12 mouse cellular contexts compared by ENCODE assay signal in genomic region chr10:63177286-63178140, GRCm38 (mm10). TPM values are rescaled to one million over a fixed set of nuclear protein-coding genes. Genes with fewer than 3 reads are reported as not detected.
DNase-seq lines count a peak whose midpoint lies in the region; ATAC-seq lines count a peak whose summit lies in the region.
"Had no signal": no experiment of that assay in that cellular context is flagged by ENCODE, and none has a peak within 500 bp of the region (broad histone marks: within the 10 kb centered on the region; RNA-seq: fewer than 3 reads in every experiment).

No protein-coding gene starts in this region.

- H3K4me2 ChIP-seq in forebrain, embryonic 14.5 days (ENCODE audit: low read length): no peak overlapping the region
- H3K4me2 ChIP-seq in lung, embryonic 16.5 days (ENCODE audit: low read depth, low read length): peak overlapping the region; percentile 59
- H3K4me2 ChIP-seq in stomach, embryonic 16.5 days (ENCODE audit: low read depth, low read length): peak overlapping the region; percentile 28
- H3K4me2 ChIP-seq in hindbrain, embryonic 11.5 days (replicated peaks; ENCODE audit: low read depth, low read length): no peak overlapping the region
- H3K4me2 ChIP-seq: midbrain, embryonic 12.5 days had no signal

- ATAC-seq in forebrain, embryonic 14.5 days: peak; percentile 63; the same call in 1 of the 2 replicates
- peak; percentile 54; the same call in 1 of the 2 replicates for ATAC-seq in lung, embryonic 16.5 days (ENCODE audit: low read depth)
- peak; percentile 62 for ATAC-seq in granulocyte monocyte progenitor cell, adult 5-6 weeks (replicated peaks; ENCODE audit: poor library complexity, severe bottlenecking)
- ATAC-seq in stomach, embryonic 16.5 days (ENCODE audit: insufficient read depth, low FRiP score): peak; percentile 66; the same call in 1 of the 2 replicates
- no peak for ATAC-seq in hindbrain, embryonic 11.5 days (ENCODE audit: low FRiP score)

- no peaks in the 10 kb centered on the region for H3K36me3 ChIP-seq in forebrain, embryonic 14.5 days (ENCODE audit: control insufficient read depth, insufficient read depth, low read length)
- no peaks in the 10 kb centered on the region for H3K36me3 ChIP-seq in forebrain, embryonic 10.5 days (replicated peaks)
- H3K36me3 ChIP-seq in lung, embryonic 16.5 days (ENCODE audit: control insufficient read depth, insufficient read depth, low read length): no peaks in the 10 kb centered on the region
- no peaks in the 10 kb centered on the region for H3K36me3 ChIP-seq in stomach, embryonic 16.5 days (ENCODE audit: control insufficient read depth, insufficient read depth, low read length)
- H3K36me3 ChIP-seq in hindbrain, embryonic 11.5 days (ENCODE audit: control insufficient read depth, insufficient read depth, low read length): no peaks in the 10 kb centered on the region
- H3K36me3 ChIP-seq: midbrain, embryonic 12.5 days had no signal

- H3K9me3 ChIP-seq in forebrain, embryonic 14.5 days (replicated peaks; ENCODE audit: control insufficient read depth, low read length): no peaks in the 10 kb centered on the region
- H3K9me3 ChIP-seq in forebrain, embryonic 10.5 days: no peaks in the 10 kb centered on the region
- H3K9me3 ChIP-seq in lung, embryonic 16.5 days (ENCODE audit: control insufficient read depth, low read length): no peaks in the 10 kb centered on the region
- H3K9me3 ChIP-seq in stomach, embryonic 16.5 days (replicated peaks; ENCODE audit: control insufficient read depth, low read length): no peaks in the 10 kb centered on the region
- no peaks in the 10 kb centered on the region for H3K9me3 ChIP-seq in hindbrain, embryonic 11.5 days (ENCODE audit: control insufficient read depth, low read length)
- H3K9me3 ChIP-seq: midbrain, embryonic 12.5 days had no signal

- no peak overlapping the region for H3K4me3 ChIP-seq in forebrain, embryonic 14.5 days (ENCODE audit: low read depth, low read length)
- no peak overlapping the region for H3K4me3 ChIP-seq in forebrain, embryonic 10.5 days
- 0 out of 2 replicates have a peak overlapping the region, but pooled peaks have one; percentile 16 for H3K4me3 ChIP-seq in lung, embryonic 16.5 days (ENCODE audit: low read length)
- H3K4me3 ChIP-seq in stomach, embryonic 16.5 days (replicated peaks; ENCODE audit: low read length): no peak overlapping the region; the same call in 1 of the 2 replicates
- H3K4me3 ChIP-seq in hindbrain, embryonic 11.5 days (ENCODE audit: low read depth, low read length): no peak overlapping the region
- H3K4me3 ChIP-seq: midbrain, embryonic 12.5 days had no signal

- H3K4me1 ChIP-seq in forebrain, embryonic 14.5 days (ENCODE audit: control insufficient read depth, insufficient read depth, low read length): no peaks in the 10 kb centered on the region; the same call in 1 of the 2 replicates
- H3K4me1 ChIP-seq in forebrain, embryonic 10.5 days: peaks cover 12% of the 10 kb centered on the region
- peaks cover 3% of the 10 kb centered on the region; the same call in 1 of the 2 replicates for H3K4me1 ChIP-seq in lung, embryonic 16.5 days (replicated peaks; ENCODE audit: control insufficient read depth, insufficient read depth, low read length)
- H3K4me1 ChIP-seq in stomach, embryonic 16.5 days (ENCODE audit: control insufficient read depth, insufficient read depth, low read length): 0 out of 2 replicates have a peak, but pooled peaks cover 4% of the 10 kb centered on the region
- no peaks in the 10 kb centered on the region for H3K4me1 ChIP-seq in hindbrain, embryonic 11.5 days (replicated peaks; ENCODE audit: control insufficient read depth, insufficient read depth, low read length)

- no peak overlapping the region for H3K27ac ChIP-seq in forebrain, embryonic 14.5 days (ENCODE audit: low read depth, low read length)
- no peak overlapping the region for H3K27ac ChIP-seq in forebrain, embryonic 10.5 days
- H3K27ac ChIP-seq in lung, embryonic 16.5 days (ENCODE audit: low read length): no peak overlapping the region
- peak overlapping the region; percentile 28; the same call in 1 of the 2 replicates for H3K27ac ChIP-seq in stomach, embryonic 16.5 days (ENCODE audit: low read length)
- no peak overlapping the region for H3K27ac ChIP-seq in hindbrain, embryonic 11.5 days (ENCODE audit: low read depth, low read length)
- H3K27ac ChIP-seq: midbrain, embryonic 12.5 days had no signal

- no peaks in the 10 kb centered on the region for H3K27me3 ChIP-seq in forebrain, embryonic 14.5 days (replicated peaks; ENCODE audit: control insufficient read depth, insufficient read depth, low read length)
- no peaks in the 10 kb centered on the region for H3K27me3 ChIP-seq in forebrain, embryonic 10.5 days (ENCODE audit: poor library complexity, severe bottlenecking)
- no peaks in the 10 kb centered on the region for H3K27me3 ChIP-seq in lung, embryonic 16.5 days (ENCODE audit: control insufficient read depth, insufficient read depth, low read depth, low read length)
- H3K27me3 ChIP-seq in stomach, embryonic 16.5 days (ENCODE audit: control insufficient read depth, insufficient read depth, low read length): no peaks in the 10 kb centered on the region
- H3K27me3 ChIP-seq in hindbrain, embryonic 11.5 days (ENCODE audit: control insufficient read depth, insufficient read depth, low read length): no peaks in the 10 kb centered on the region

- peak; percentile 76 for DNase-seq in forebrain, embryonic 14.5 days (ENCODE audit: low spot score)
- DNase-seq in forebrain, embryonic 10.5 days (ENCODE audit: extremely low spot score, low spot score): no peak
- DNase-seq in lung, postnatal 14 days: no peak
- DNase-seq in left cerebral cortex, adult 11 months (ENCODE audit: low spot score): no peak
- no peak for DNase-seq in hindbrain, embryonic 11.5 days (ENCODE audit: low spot score)
- DNase-seq: adrenal gland, postnatal 14 days; gastrocnemius, postnatal 10 days; layer of hippocampus, postnatal 36 days had no signal

- no peak overlapping the region for H3K9ac ChIP-seq in forebrain, embryonic 14.5 days (ENCODE audit: low read length)
- H3K9ac ChIP-seq in lung, embryonic 16.5 days (ENCODE audit: low read length): 0 out of 2 replicates have a peak overlapping the region, but pooled peaks have one; percentile 49
- H3K9ac ChIP-seq in stomach, embryonic 16.5 days (ENCODE audit: low read length): 0 out of 2 replicates have a peak overlapping the region, but pooled peaks have one; percentile 3
- no peak overlapping the region for H3K9ac ChIP-seq in hindbrain, embryonic 11.5 days (ENCODE audit: low read depth, low read length)
- H3K9ac ChIP-seq: midbrain, embryonic 12.5 days had no signal

- 66% methylated on average over 21 of the region's 21 CpGs for WGBS in forebrain, embryonic 14.5 days
- WGBS in forebrain, embryonic 10.5 days: 87% methylated on average over 21 of the region's 21 CpGs
- WGBS in lung, embryonic 16.5 days: 50% methylated on average over 21 of the region's 21 CpGs
- WGBS in stomach, embryonic 16.5 days: 60% methylated on average over 21 of the region's 21 CpGs
- 88% methylated on average over 21 of the region's 21 CpGs for WGBS in hindbrain, embryonic 11.5 days

RNA-seq across cellular contexts. Expression of gene Mypn, which starts 26.2 kb away (rescaled TPM):
- polyA plus RNA-seq in forebrain, embryonic 14.5 days (2014; fragmentation: Nextera tagmentation; extraction: Ambion mirVana): 0.10 and 0.15 TPM in 2 replicates
- 0.05 and 0.11 TPM in 2 replicates for polyA plus RNA-seq in forebrain, embryonic 10.5 days (2016; fragmentation: Nextera tagmentation; extraction: Ambion mirVana)
- polyA plus RNA-seq in lung, embryonic 16.5 days (2015; fragmentation: Nextera tagmentation; extraction: Ambion mirVana): 0.55 and 0.78 TPM in 2 replicates
- total RNA-seq in granulocyte monocyte progenitor cell, adult 5-6 weeks (2014; fragmentation: Nextera tagmentation): not detected in 2 replicates
- total RNA-seq in granulocyte monocyte progenitor cell, adult 5-6 weeks (2017): not detected in 2 replicates
- 0.09 and 2.2 TPM in 2 replicates for polyA plus RNA-seq in stomach, embryonic 16.5 days (2015; fragmentation: Nextera tagmentation; extraction: Ambion mirVana)
- polyA plus RNA-seq in hindbrain, embryonic 11.5 days (2014; fragmentation: Nextera tagmentation; extraction: Ambion mirVana): 0.09 and 0.10 TPM in 2 replicates

Comparison
In these comparisons a context has a peak if more than half of its experiments do, and no peak if none do; other contexts are left out.
1. H3K4me2 ChIP-seq: peak in lung, embryonic 16.5 days (single experiment) and stomach, embryonic 16.5 days (single experiment); none in forebrain, embryonic 14.5 days (single experiment) and hindbrain, embryonic 11.5 days (single experiment).
2. H3K9ac ChIP-seq: peak in lung, embryonic 16.5 days (single experiment) and stomach, embryonic 16.5 days (single experiment); none in forebrain, embryonic 14.5 days (single experiment) and hindbrain, embryonic 11.5 days (single experiment).